12 mouse cellular contexts compared by ENCODE assay signal in genomic region chr9:9165641-9166063, GRCm38 (mm10).
DNase-seq lines count a peak whose midpoint lies in the region; ATAC-seq and TF ChIP-seq lines count a peak whose summit lies in the region.
"Had no signal": no experiment of that assay in that cellular context is flagged by ENCODE, and none has a peak within 500 bp of the region (broad histone marks: within the 10 kb centered on the region; RNA-seq: fewer than 3 reads in every experiment).

No protein-coding gene starts in this region.

- 0 out of 4 replicates have a peak overlapping the region, but pooled peaks have one; percentile 4 to 17 for H3K27ac ChIP-seq in heart, embryonic 14.5 days (replicated peaks in 1 of 2; ENCODE audit: control insufficient read depth in 1 of 2, insufficient read depth in 1 of 2, low read depth in 2 of 2, low read length in 2 of 2)
- no peak overlapping the region for H3K27ac ChIP-seq in forebrain, embryonic 16.5 days (ENCODE audit: low read length)
- no peak overlapping the region for H3K27ac ChIP-seq in intestine, postnatal 0 days (ENCODE audit: low read depth, low read length)
- H3K27ac ChIP-seq: limb, embryonic 12.5 days; neural tube, embryonic 15.5 days had no signal

- H3K27me3 ChIP-seq in heart, embryonic 14.5 days (ENCODE audit: control insufficient read depth, insufficient read depth, low read length) = no peaks in the 10 kb centered on the region
- no peaks in the 10 kb centered on the region for H3K27me3 ChIP-seq in forebrain, embryonic 16.5 days (replicated peaks; ENCODE audit: control insufficient read depth, insufficient read depth, low read length)
- no peaks in the 10 kb centered on the region for H3K27me3 ChIP-seq in intestine, postnatal 0 days (replicated peaks; ENCODE audit: control insufficient read depth, insufficient read depth, low read length)
- H3K27me3 ChIP-seq: limb, embryonic 12.5 days; neural tube, embryonic 15.5 days had no signal

- ATAC-seq in heart, embryonic 14.5 days (ENCODE audit: insufficient number of reproducible peaks, insufficient read depth, low FRiP score, low read depth) = 0 out of 2 replicates have a peak, but pooled peaks have one; percentile 43
- no peak for ATAC-seq in forebrain, embryonic 16.5 days
- ATAC-seq in intestine, postnatal 0 days = no peak
- ATAC-seq: intestine, embryonic 16.5 days had no signal

- no peak overlapping the region for H3K4me3 ChIP-seq in heart, embryonic 14.5 days (ENCODE audit: control insufficient read depth in 1 of 2, insufficient read depth in 1 of 2, low read depth in 1 of 2, low read length in 2 of 2)
- H3K4me3 ChIP-seq in forebrain, embryonic 16.5 days (replicated peaks; ENCODE audit: low read length) = no peak overlapping the region
- H3K4me3 ChIP-seq in intestine, postnatal 0 days (ENCODE audit: low read depth, low read length) = no peak overlapping the region
- H3K4me3 ChIP-seq: limb, embryonic 12.5 days; neural tube, embryonic 15.5 days had no signal

- H3K4me1 ChIP-seq in heart, embryonic 14.5 days (ENCODE audit: control insufficient read depth in 2 of 2, insufficient read depth in 2 of 2, low read length in 2 of 2) = peaks cover 0 to 2% of the 10 kb centered on the region in 2 experiments; a peak in 1 of 4 replicates
- no peaks in the 10 kb centered on the region for H3K4me1 ChIP-seq in forebrain, embryonic 16.5 days (replicated peaks; ENCODE audit: control insufficient read depth, insufficient read depth, low read length)
- no peaks in the 10 kb centered on the region for H3K4me1 ChIP-seq in intestine, postnatal 0 days (replicated peaks; ENCODE audit: control insufficient read depth, insufficient read depth, low read length)
- H3K4me1 ChIP-seq: neural tube, embryonic 15.5 days had no signal

- no peaks in the 10 kb centered on the region for H3K9me3 ChIP-seq in heart, embryonic 14.5 days (ENCODE audit: control insufficient read depth, low read length)
- H3K9me3 ChIP-seq in forebrain, embryonic 16.5 days (ENCODE audit: control insufficient read depth, low read length) = no peaks in the 10 kb centered on the region
- H3K9me3 ChIP-seq in intestine, postnatal 0 days (ENCODE audit: control insufficient read depth) = no peaks in the 10 kb centered on the region
- H3K9me3 ChIP-seq: limb, embryonic 12.5 days; neural tube, embryonic 15.5 days had no signal

- WGBS in heart, embryonic 14.5 days = 64% methylated on average over 4 of the region's 4 CpGs
- WGBS in forebrain, embryonic 16.5 days = 91% methylated on average over 4 of the region's 4 CpGs
- 67% methylated on average over 4 of the region's 4 CpGs for WGBS in intestine, postnatal 0 days

- DNase-seq in urinary bladder, postnatal 36 days (ENCODE audit: low spot score in 2 of 2) = peak; percentile 17
- no peak for DNase-seq in urinary bladder, adult 18-20 months (ENCODE audit: low spot score in 2 of 2)
- peak; percentile 32 to 38 for DNase-seq in kidney, postnatal 36 days
- peak; percentile 9 for DNase-seq in testis, postnatal 14 days (ENCODE audit: low spot score)
- no peak for DNase-seq in right cerebral cortex, postnatal 10 days (ENCODE audit: low spot score in 2 of 2)

- no peaks in the 10 kb centered on the region for H3K36me3 ChIP-seq in heart, embryonic 14.5 days (ENCODE audit: control insufficient read depth, insufficient read depth, low read length)
- no peaks in the 10 kb centered on the region for H3K36me3 ChIP-seq in forebrain, embryonic 16.5 days (ENCODE audit: control insufficient read depth, insufficient read depth)
- H3K36me3 ChIP-seq in intestine, postnatal 0 days (ENCODE audit: control insufficient read depth, insufficient read depth) = no peaks in the 10 kb centered on the region
- H3K36me3 ChIP-seq: limb, embryonic 12.5 days; neural tube, embryonic 15.5 days had no signal

- TF ChIP-seq CTCF in intestine, postnatal 0 days (IDR thresholded peaks at IDR 0.05; ENCODE audit: low read depth) = no peak

- H3K9ac ChIP-seq in heart, embryonic 14.5 days (ENCODE audit: low read length) = no peak overlapping the region
- H3K9ac ChIP-seq in forebrain, embryonic 16.5 days (replicated peaks; ENCODE audit: low read depth, low read length) = no peak overlapping the region
- no peak overlapping the region for H3K9ac ChIP-seq in intestine, postnatal 0 days (ENCODE audit: low read depth, low read length)
- H3K9ac ChIP-seq: limb, embryonic 12.5 days; neural tube, embryonic 15.5 days had no signal

- H3K4me2 ChIP-seq in heart, embryonic 14.5 days (ENCODE audit: low read length) = no peak overlapping the region
- H3K4me2 ChIP-seq in forebrain, embryonic 16.5 days (ENCODE audit: low read length) = no peak overlapping the region
- H3K4me2 ChIP-seq in intestine, postnatal 0 days (replicated peaks; ENCODE audit: low read depth) = no peak overlapping the region
- H3K4me2 ChIP-seq: limb, embryonic 12.5 days; midbrain, embryonic 11.5 days; neural tube, embryonic 15.5 days had no signal

Comparison
In these comparisons a context has a peak if more than half of its experiments do, and no peak if none do; other contexts are left out.
1. DNase-seq: peak in urinary bladder, postnatal 36 days (2 of 2), kidney, postnatal 36 days (2 of 2) and testis, postnatal 14 days (single experiment); none in urinary bladder, adult 18-20 months (0 of 2) and right cerebral cortex, postnatal 10 days (0 of 2).
2. H3K27ac ChIP-seq: peak in heart, embryonic 14.5 days (2 of 2); none in forebrain, embryonic 16.5 days (single experiment) and intestine, postnatal 0 days (single experiment).